Mouse (Mus musculus) MEL (cell line): ENCODE measurements around the gene Leng8. TPM values are rescaled to one million over a fixed set of nuclear protein-coding genes. Genes with fewer than 3 reads are reported as not detected.

Experiments
- DNase-seq: peaks from one replicate; pipeline ENCODE4 v3.0.0; 2011; ENCODE audit warnings: low read depth, low spot score
- H3K27ac ChIP-seq: 2 replicates; pipeline ENCODE4 v1.5.1; 2012; ENCODE audit warnings: low read depth, mild to moderate bottlenecking, control low read depth, low read length, moderate library complexity; ENCODE audit not compliant: control insufficient read depth
- H3K27me3 ChIP-seq, 2 experiments: fragments of 150-350 bp in 1 of 2; sonication (generic) in 1 of 2; 2 replicates each; pipeline ENCODE4 v1.6.1; 2012; ENCODE audit warnings: low read length in 2 of 2, mild to moderate bottlenecking in 2 of 2, improper control_type of control experiment in 1 of 2, moderate library complexity in 1 of 2; ENCODE audit not compliant: insufficient read depth in 2 of 2, control insufficient read depth in 1 of 2
- H3K36me3 ChIP-seq, 2 experiments: 2 replicates each; pipeline ENCODE4 v1.6.1; 2012 to 2014; ENCODE audit warnings: low read length in 2 of 2, improper control_type of control experiment in 1 of 2, inconsistent platforms in 1 of 2, mild to moderate bottlenecking in 1 of 2; ENCODE audit not compliant: insufficient read depth in 2 of 2, control insufficient read depth in 1 of 2
- H3K4me1 ChIP-seq, 2 experiments: fragments of 150-350 bp in 1 of 2; sonication (generic) in 1 of 2; 2 replicates each; pipeline ENCODE4 v1.6.1; 2012; ENCODE audit warnings: low read length in 2 of 2, improper control_type of control experiment in 1 of 2, mild to moderate bottlenecking in 1 of 2; ENCODE audit not compliant: insufficient read depth in 2 of 2, control insufficient read depth in 1 of 2
- H3K4me3 ChIP-seq, 2 experiments: fragments of 150-350 bp in 1 of 2; sonication (generic) in 1 of 2; 2 replicates each; pipeline ENCODE4 v1.5.1; 2012; ENCODE audit warnings: low read depth in 2 of 2, low read length in 2 of 2, mild to moderate bottlenecking in 2 of 2, moderate library complexity in 2 of 2, control low read depth in 1 of 2, improper control_type of control experiment in 1 of 2; ENCODE audit not compliant: control insufficient read depth in 1 of 2, insufficient read depth in 1 of 2
- H3K79me2 ChIP-seq: 2 replicates; pipeline ENCODE4 v1.6.1; 2012; ENCODE audit warnings: mild to moderate bottlenecking, low read length, moderate library complexity; ENCODE audit not compliant: control insufficient read depth, poor library complexity, insufficient read depth
- H3K9ac ChIP-seq: 2 replicates; pipeline ENCODE4 v1.6.1; 2012; ENCODE audit warnings: low read depth, mild to moderate bottlenecking, control low read depth, low read length, moderate library complexity; ENCODE audit not compliant: control insufficient read depth, poor library complexity, severe bottlenecking
- H3K9me3 ChIP-seq: fragments of 150-350 bp; sonication (generic); replicated peaks from 2 replicates; pipeline ENCODE4 v1.6.1; 2012; ENCODE audit warnings: mild to moderate bottlenecking, low read length, improper control_type of control experiment, moderate library complexity; ENCODE audit not compliant: insufficient read depth
- BHLHE40 ChIP-seq: IDR thresholded peaks from 2 replicates; pipeline ENCODE4 v1.6.1; 2012; ENCODE audit warnings: low read depth, mild to moderate bottlenecking, inconsistent platforms, low read length, improper control_type of control experiment, borderline replicate concordance
- CHD1 ChIP-seq: IDR thresholded peaks from 2 replicates; pipeline ENCODE4 v1.6.1; 2012; ENCODE audit warnings: low read depth, mild to moderate bottlenecking, inconsistent platforms, low read length, improper control_type of control experiment
- CTCF ChIP-seq, 3 experiments: IDR thresholded peaks in 2 of 3; conservative IDR thresholded peaks in 1 of 3; 2 replicates each; pipeline ENCODE4 v1.5.1; 2011 to 2012; ENCODE audit warnings: low read length in 3 of 3, low read depth in 2 of 3, mild to moderate bottlenecking in 2 of 3, improper control_type of control experiment in 1 of 3, inconsistent platforms in 1 of 3, mixed read lengths in 1 of 3, moderate library complexity in 1 of 3; ENCODE audit not compliant: control insufficient read depth in 1 of 3, insufficient read depth in 1 of 3, poor library complexity in 1 of 3, severe bottlenecking in 1 of 3
- ELF1 ChIP-seq: IDR thresholded peaks from 2 replicates; pipeline ENCODE4 v1.6.1; 2014; ENCODE audit warnings: low read depth, mild to moderate bottlenecking, inconsistent platforms, low read length, improper control_type of control experiment, moderate library complexity
- EP300 ChIP-seq, 2 experiments: IDR thresholded peaks; 2 replicates each; pipeline ENCODE4 v1.6.1; 2011; ENCODE audit warnings: improper control_type of control experiment in 2 of 2, low read length in 2 of 2, low read depth in 1 of 2, mild to moderate bottlenecking in 1 of 2
- GABPA ChIP-seq: IDR thresholded peaks from 2 replicates; pipeline ENCODE4 v1.6.1; 2012; ENCODE audit warnings: low read depth, mild to moderate bottlenecking, inconsistent platforms, low read length, improper control_type of control experiment, moderate library complexity
- GATA1 ChIP-seq: IDR thresholded peaks from 2 replicates; pipeline ENCODE4 v1.6.1; 2011; ENCODE audit warnings: low read depth, low read length, improper control_type of control experiment
- HCFC1 ChIP-seq: IDR thresholded peaks from 2 replicates; pipeline ENCODE4 v1.6.1; 2012; ENCODE audit warnings: low read depth, mild to moderate bottlenecking, inconsistent platforms, low read length, improper control_type of control experiment, moderate library complexity
- JUND ChIP-seq: IDR thresholded peaks from 2 replicates; pipeline ENCODE4 v1.6.1; 2011; ENCODE audit warnings: low read depth, mild to moderate bottlenecking, improper control_type of control experiment, low read length
- MAFK ChIP-seq: IDR thresholded peaks from 2 replicates; pipeline ENCODE4 v1.6.1; 2011; ENCODE audit warnings: low read depth, mild to moderate bottlenecking, low read length, improper control_type of control experiment, borderline replicate concordance
- MEF2A ChIP-seq: IDR thresholded peaks from 2 replicates; pipeline ENCODE4 v1.6.1; 2014; ENCODE audit warnings: low read depth, mild to moderate bottlenecking, inconsistent platforms, low read length, improper control_type of control experiment; ENCODE audit not compliant: poor library complexity, insufficient replicate concordance, severe bottlenecking; ENCODE audit errors: extremely low read depth
- MYB ChIP-seq: IDR thresholded peaks from 2 replicates; pipeline ENCODE4 v1.6.1; 2011; ENCODE audit warnings: mild to moderate bottlenecking, low read depth, low read length, improper control_type of control experiment
- NELFE ChIP-seq: IDR thresholded peaks from 2 replicates; pipeline ENCODE4 v1.6.1; 2011; ENCODE audit warnings: low read depth, low read length, improper control_type of control experiment
- NRF1 ChIP-seq: IDR thresholded peaks from 2 replicates; pipeline ENCODE4 v1.6.1; 2014; ENCODE audit warnings: low read depth, mild to moderate bottlenecking, inconsistent platforms, low read length, improper control_type of control experiment, moderate library complexity; ENCODE audit not compliant: poor library complexity, insufficient read depth, severe bottlenecking
- POLR2AphosphoS2 ChIP-seq: IDR thresholded peaks from 2 replicates; pipeline ENCODE4 v1.6.1; 2011; ENCODE audit warnings: low read length, improper control_type of control experiment
- RAD21 ChIP-seq: IDR thresholded peaks from 2 replicates; pipeline ENCODE4 v1.6.1; 2011; ENCODE audit warnings: mild to moderate bottlenecking, low read depth, low read length, improper control_type of control experiment
- RCOR1 ChIP-seq: IDR thresholded peaks from 2 replicates; pipeline ENCODE4 v1.6.1; 2012; ENCODE audit warnings: low read depth, mild to moderate bottlenecking, inconsistent platforms, low read length, improper control_type of control experiment
- SIN3A ChIP-seq: IDR thresholded peaks from 2 replicates; pipeline ENCODE4 v1.6.1; 2012; ENCODE audit warnings: low read length, improper control_type of control experiment, inconsistent platforms
- TAL1 ChIP-seq: IDR thresholded peaks from 2 replicates; pipeline ENCODE4 v1.6.1; 2012; ENCODE audit warnings: mild to moderate bottlenecking, inconsistent platforms, low read length, moderate library complexity, mixed read lengths
- TBP ChIP-seq: IDR thresholded peaks from 2 replicates; pipeline ENCODE4 v1.8.0; 2011; ENCODE audit warnings: low read depth, low read length, improper control_type of control experiment
- USF1 ChIP-seq: IDR thresholded peaks from 2 replicates; pipeline ENCODE4 v1.6.1; 2014; ENCODE audit warnings: low read depth, mild to moderate bottlenecking, inconsistent platforms, low read length, improper control_type of control experiment, moderate library complexity
- ZC3H11A ChIP-seq: IDR thresholded peaks from 2 replicates; pipeline ENCODE4 v1.6.1; 2012; ENCODE audit warnings: low read depth, mild to moderate bottlenecking, inconsistent platforms, low read length, improper control_type of control experiment
- ZKSCAN1 ChIP-seq: IDR thresholded peaks from 2 replicates; pipeline ENCODE4 v1.6.1; 2012; ENCODE audit warnings: low read depth, mild to moderate bottlenecking, inconsistent platforms, low read length, improper control_type of control experiment, moderate library complexity
- ZMIZ1 ChIP-seq: IDR thresholded peaks from 2 replicates; pipeline ENCODE4 v1.6.1; 2012; ENCODE audit warnings: low read depth, mild to moderate bottlenecking, inconsistent platforms, low read length, improper control_type of control experiment, moderate library complexity
- ZNF384 ChIP-seq: IDR thresholded peaks from 2 replicates; pipeline ENCODE4 v1.6.1; 2012; ENCODE audit warnings: low read depth, mild to moderate bottlenecking, inconsistent platforms, low read length, improper control_type of control experiment
- polyA plus RNA-seq, 2 experiments: library from polyadenylated mRNA; stranded (reverse) in 1 of 2; unstranded in 1 of 2; fragments of >175 nt in 1 of 2; fragments of >200 nt in 1 of 2; gene quantifications; 2 replicates each; pipeline versions ENCODE4 v1.2.1 to v1.2.4; 2012; ENCODE audit warnings: low replicate concordance in 2 of 2, low read depth in 1 of 2; ENCODE audit not compliant: insufficient read length in 2 of 2, insufficient read depth in 1 of 2, missing spikeins in 1 of 2
- total RNA-seq: library from RNA; depleted of rRNA; stranded (reverse); fragments of 300-350 nt; gene quantifications from 2 replicates; pipeline ENCODE4 v1.2.3, GENCODE M21; 2012

Leng8 gene
- total and polyA plus RNA-seq, 3 experiments, result 28.2 to 89.9 TPM; not detected in 1

DNA sequence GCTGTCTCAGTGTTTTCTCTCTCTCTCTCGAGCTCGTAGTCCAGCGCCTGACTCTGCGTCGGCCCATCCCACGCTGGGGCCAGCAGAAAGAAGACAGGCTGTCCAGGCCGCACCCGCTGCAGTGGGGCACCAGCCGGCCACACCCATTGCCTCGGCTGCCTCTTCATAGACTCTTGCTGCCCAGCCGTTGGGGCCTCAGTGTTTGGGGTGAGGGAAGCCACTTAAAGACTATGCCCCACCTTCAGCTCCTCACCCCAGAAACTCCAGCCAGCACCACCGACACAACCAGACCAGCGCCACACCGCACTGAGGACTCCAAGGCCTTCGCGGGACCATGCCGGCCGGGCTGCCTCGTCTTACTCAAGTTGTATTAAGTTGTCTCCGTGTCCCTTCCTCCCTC is 10.5 kb downstream of the Leng8 start:
- no peaks in the 10 kb centered on the region for H3K9me3 ChIP-seq
- DNase-seq, result no peak
- H3K27me3 ChIP-seq, result no peaks in the 10 kb centered on the region
- H3K4me3 ChIP-seq, result no peak overlapping the region
- no peak for TF ChIP-seq TAL1
- no peak for TF ChIP-seq MYB
- no peak for TF ChIP-seq ZNF384
- TF ChIP-seq BHLHE40, result no peak
- TF ChIP-seq POLR2AphosphoS2, result no peak
- no peak for TF ChIP-seq ZC3H11A
- TF ChIP-seq MEF2A, result no peak
- no peak for TF ChIP-seq CHD1
- no peak for TF ChIP-seq TBP
- no peak for TF ChIP-seq RAD21
- no peak for TF ChIP-seq USF1
- TF ChIP-seq NRF1, result no peak
- no peak for TF ChIP-seq CTCF (IDR thresholded peaks at IDR 0.05 in 2 of 3, conservative IDR thresholded peaks at IDR 0.05 in 1 of 3; ENCODE audit: control insufficient read depth in 1 of 3, insufficient read depth in 1 of 3, low read depth in 2 of 3, low read length in 3 of 3, poor library complexity in 1 of 3, severe bottlenecking in 1 of 3)
- TF ChIP-seq GATA1, result no peak
- TF ChIP-seq ZKSCAN1, result no peak
- TF ChIP-seq NELFE, result no peak
- no peak for TF ChIP-seq ELF1
- TF ChIP-seq MAFK, result no peak
- TF ChIP-seq HCFC1, result no peak
- no peak for TF ChIP-seq GABPA
- no peak overlapping the region for H3K9ac ChIP-seq
- H3K27ac ChIP-seq, result no peak overlapping the region
- H3K79me2 ChIP-seq, result peaks cover 4% of the 10 kb centered on the region; the same call in 1 of the 2 replicates
- peaks cover 2 to 3% of the 10 kb centered on the region in 2 experiments; a peak in 2 of 4 replicates for H3K36me3 ChIP-seq
- peaks cover 0 to 9% of the 10 kb centered on the region in 2 experiments; a peak in 1 of 4 replicates for H3K4me1 ChIP-seq

DNA sequence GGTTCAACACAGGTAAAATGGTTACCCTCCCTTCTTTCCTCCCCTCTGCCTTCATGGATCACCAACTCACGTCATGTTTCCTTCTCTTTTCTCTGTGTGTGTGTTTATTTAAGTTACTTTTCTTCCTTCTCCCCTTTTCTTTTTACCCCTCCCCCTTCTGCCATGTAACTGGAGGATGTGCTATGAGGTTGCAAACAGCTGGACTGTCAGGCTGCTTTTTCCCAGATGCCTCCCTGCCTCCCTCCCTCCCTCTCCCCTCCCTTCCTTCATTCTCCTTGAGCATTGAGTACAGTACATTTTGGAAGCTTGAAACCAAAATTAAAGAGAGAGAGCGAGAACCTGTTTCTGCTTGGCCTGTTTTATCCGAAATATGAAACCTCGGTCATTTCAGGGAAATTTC is 11.0 kb downstream of the Leng8 start:
- Histone ChIP-seq H3K4me3 (no peak overlapping the region), H3K9me3 (no peaks in the 10 kb centered on the region), H3K79me2 (peaks cover 4% of the 10 kb centered on the region; the same call in 1 of the 2 replicates), H3K27ac (no peak overlapping the region), H3K36me3 (peaks cover 2 to 3% of the 10 kb centered on the region in 2 experiments; a peak in 2 of 4 replicates), H3K27me3 (no peaks in the 10 kb centered on the region), H3K9ac (no peak overlapping the region), H3K4me1 (peaks cover 0 to 9% of the 10 kb centered on the region in 2 experiments; a peak in 1 of 4 replicates)
- DNase-seq, result no peak
- TF ChIP-seq RCOR1 (no peak), ZMIZ1 (no peak), CHD1 (no peak), EP300 (IDR thresholded peaks at IDR 0.05; ENCODE audit: low read depth in 1 of 2, low read length in 2 of 2) (no peak), JUND (no peak), ZNF384 (no peak), SIN3A (no peak), NELFE (no peak), NRF1 (no peak)
